Mouse (Mus musculus) thymus, postnatal 0 days (tissue): ENCODE results near the gene Entpd5. TPM values are rescaled to one million over a fixed set of nuclear protein-coding genes. Genes with fewer than 3 reads are reported as not detected.
A peak's percentile ranks its signal among the peaks of the same experiment; 100 is the strongest.
"Not testable (repeated sequence)": the region's sequence is repeated elsewhere in the genome, so short reads cannot be mapped to it uniquely, and the experiment has no call there.

Source experiments
- DNase-seq: peaks from one replicate; pipeline ENCODE4 v3.0.0-alpha.2; 2015; ENCODE audit warnings: low spot score
- polyA plus RNA-seq: library from polyadenylated mRNA; unstranded; fragments of >200 nt; fragmentation: Nextera tagmentation; extraction: Ambion mirVana; gene quantifications from 2 replicates; pipeline ENCODE4 v1.2.1, GENCODE M21; 2015

The Entpd5 gene
- polyA plus RNA-seq, 1 experiment from 2014 or later, result 50.0 TPM

GRCm38 (mm10) chr12:84399663-84400062 lies 9.2 kb downstream of the Entpd5 start:
- DNase-seq, result no peak

DNA sequence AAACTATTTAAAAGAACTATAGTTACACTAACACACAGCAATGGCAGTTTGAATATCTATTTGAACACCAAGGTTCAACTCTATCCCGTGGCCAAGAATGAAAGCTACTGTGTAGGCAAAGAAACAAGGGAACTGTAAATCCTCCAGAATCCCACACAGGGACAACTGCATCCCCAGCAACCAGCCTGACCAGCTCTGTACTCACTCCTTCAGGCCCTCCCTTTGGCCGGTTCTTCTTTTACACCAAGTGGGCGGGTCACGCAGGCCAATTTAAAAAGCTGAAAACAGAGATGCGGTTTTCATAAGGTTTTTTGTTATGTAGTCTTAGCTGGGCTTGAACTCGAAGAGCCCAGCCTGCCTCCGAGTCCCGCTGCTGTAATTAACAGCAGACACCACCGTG lies 9.7 kb downstream of the Entpd5 start:
- no peak for DNase-seq

- DNase-seq, result no peak
Observed at GRCm38 (mm10) chr12:84398629-84399028, 10.2 kb downstream of the Entpd5 start.

GRCm38 (mm10) chr12:84397685-84398084 lies 11.1 kb downstream of the Entpd5 start:
- DNase-seq, result no peak

- no peak for DNase-seq
Observed at GRCm38 (mm10) chr12:84396947-84397679, 11.7 kb downstream of the Entpd5 start.

- no peak for DNase-seq
Observed at GRCm38 (mm10) chr12:84393847-84394246, 15.0 kb downstream of the Entpd5 start.

DNA sequence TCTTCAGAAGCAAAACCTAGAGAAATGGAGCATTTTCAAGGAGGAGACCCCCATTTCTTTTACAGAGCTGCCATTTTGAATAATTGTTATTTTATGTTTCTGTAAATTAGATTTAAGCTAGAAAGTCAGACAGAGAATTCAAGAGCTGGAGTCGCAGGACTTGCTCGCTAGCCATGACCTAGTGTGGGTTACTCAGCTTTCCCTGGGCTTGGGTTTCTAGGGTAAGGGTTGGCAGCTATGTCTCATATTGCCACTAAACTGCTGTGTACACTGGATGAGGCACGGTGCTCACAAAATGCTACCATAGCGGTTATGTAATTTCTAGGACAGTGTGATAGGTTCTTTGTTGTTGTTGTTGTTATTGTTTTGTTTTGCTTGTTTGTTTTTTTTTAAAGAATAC lies 16.1 kb downstream of the Entpd5 start:
- DNase-seq, result no peak

DNA sequence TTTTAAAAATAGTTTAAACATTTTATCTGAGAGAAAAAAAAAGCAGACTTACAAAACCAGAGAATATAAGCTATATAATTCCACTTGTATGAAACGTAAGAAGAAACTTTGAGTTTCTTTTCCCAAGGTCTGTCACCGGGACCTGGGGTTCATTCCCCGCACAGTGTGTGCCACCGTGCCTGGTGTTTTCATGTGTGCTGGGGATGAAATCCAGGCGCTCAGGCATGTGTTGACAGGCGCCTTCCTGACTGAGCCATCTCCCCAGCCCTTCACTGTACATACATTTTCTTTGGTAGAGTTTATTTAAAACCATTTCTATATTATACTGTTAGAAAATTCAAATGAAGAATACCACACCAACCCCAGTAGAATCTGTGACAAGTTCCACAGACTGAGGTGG lies 18.5 kb downstream of the Entpd5 start:
- DNase-seq, result no peak

- DNase-seq, result peak; percentile 53
Observed at GRCm38 (mm10) chr12:84388774-84389400, 19.9 kb downstream of the Entpd5 start.

GRCm38 (mm10) chr12:84388097-84388496 lies 20.7 kb downstream of the Entpd5 start:
- DNase-seq, result no peak

DNA sequence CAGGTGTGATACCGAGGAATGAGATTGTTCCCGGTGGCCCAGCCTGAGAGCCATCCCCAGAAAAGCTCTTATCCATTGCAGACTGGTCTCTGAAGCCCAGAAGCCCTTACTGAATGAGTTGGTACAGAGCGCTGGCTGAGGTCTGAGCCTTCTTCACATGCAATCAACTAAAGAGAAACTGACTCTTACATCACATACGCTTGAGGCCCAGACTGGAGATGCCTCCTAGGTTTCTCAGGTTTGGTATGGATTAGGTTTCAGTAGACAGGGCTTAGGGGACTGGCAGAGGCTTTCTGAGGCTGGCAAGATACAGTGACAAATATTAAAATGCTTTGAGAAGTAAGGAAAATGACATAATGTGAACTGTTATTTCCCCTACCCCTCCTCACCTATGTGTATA lies 23.4 kb downstream of the Entpd5 start:
- DNase-seq, result no peak

- DNase-seq, result no peak
Observed at GRCm38 (mm10) chr12:84384644-84385081, 24.2 kb downstream of the Entpd5 start.

DNA sequence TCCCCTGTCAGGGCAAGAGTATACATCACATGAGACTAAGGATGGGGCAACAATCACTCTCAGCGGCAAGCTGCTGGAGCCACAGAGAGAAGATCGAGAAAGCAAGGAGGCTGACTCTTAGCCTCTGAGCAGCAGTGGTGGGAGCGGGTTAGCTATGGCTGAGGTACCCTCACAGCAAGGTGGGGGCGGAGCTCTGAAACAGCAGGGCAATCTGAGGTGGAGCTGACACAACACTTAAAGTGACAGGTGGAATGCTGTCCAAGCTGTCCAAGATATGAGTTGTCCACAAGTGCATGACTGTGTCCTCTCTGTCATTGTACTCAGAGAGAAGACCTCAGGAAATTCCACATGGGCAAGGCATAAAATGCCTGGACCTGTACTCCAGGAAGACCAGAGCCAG lies 26.5 kb downstream of the Entpd5 start:
- DNase-seq, result no peak

- no peak for DNase-seq
Observed at GRCm38 (mm10) chr12:84373831-84374481, 34.9 kb downstream of the Entpd5 start.

GRCm38 (mm10) chr12:84371647-84372046 lies 37.2 kb downstream of the Entpd5 start:
- no peak for DNase-seq

GRCm38 (mm10) chr12:84366971-84367370 lies 41.9 kb downstream of the Entpd5 start:
- no peak for DNase-seq

DNA sequence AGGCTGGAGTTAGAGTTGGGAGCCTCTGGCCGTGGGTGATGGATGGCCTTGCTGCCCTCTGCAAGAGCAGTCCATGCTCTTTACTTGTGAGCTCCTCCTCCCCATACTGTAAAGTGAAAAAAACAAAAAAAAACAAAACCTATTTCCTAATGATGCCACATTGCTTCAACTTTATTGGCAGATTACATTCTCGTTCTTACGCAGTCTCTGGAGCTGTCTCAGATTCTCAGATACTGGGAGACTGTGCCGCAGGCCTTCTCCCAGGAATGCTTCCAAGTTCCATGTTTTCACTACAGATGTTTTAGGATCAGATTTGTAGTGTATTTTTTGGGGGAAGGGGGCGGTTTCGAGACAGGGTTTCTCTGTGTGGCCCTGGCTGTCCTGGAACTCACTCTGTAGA lies 43.7 kb downstream of the Entpd5 start:
- no peak for DNase-seq

- no peak for DNase-seq
Observed at GRCm38 (mm10) chr12:84364291-84364690, 44.5 kb downstream of the Entpd5 start.

DNA sequence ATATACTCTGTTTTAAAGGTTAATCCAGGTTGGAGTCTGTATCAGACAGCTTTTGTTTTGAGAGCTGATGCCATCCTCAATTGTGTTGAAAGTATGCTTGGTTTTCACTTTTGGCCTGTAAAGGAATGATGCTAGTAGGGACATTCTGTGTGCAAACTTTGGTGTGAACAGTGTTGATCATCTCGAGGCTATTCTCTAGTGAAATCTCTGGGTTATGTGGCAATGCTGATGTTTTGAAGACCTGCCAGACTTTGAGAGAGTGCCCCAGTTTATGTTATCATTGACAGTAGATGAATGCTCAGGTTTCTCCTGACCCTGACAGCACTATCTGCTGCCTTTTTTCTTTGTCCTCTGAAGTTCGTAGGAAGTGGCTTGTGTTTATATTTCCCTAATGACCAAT lies 46.0 kb downstream of the Entpd5 start:
- DNase-seq, result no peak

DNA sequence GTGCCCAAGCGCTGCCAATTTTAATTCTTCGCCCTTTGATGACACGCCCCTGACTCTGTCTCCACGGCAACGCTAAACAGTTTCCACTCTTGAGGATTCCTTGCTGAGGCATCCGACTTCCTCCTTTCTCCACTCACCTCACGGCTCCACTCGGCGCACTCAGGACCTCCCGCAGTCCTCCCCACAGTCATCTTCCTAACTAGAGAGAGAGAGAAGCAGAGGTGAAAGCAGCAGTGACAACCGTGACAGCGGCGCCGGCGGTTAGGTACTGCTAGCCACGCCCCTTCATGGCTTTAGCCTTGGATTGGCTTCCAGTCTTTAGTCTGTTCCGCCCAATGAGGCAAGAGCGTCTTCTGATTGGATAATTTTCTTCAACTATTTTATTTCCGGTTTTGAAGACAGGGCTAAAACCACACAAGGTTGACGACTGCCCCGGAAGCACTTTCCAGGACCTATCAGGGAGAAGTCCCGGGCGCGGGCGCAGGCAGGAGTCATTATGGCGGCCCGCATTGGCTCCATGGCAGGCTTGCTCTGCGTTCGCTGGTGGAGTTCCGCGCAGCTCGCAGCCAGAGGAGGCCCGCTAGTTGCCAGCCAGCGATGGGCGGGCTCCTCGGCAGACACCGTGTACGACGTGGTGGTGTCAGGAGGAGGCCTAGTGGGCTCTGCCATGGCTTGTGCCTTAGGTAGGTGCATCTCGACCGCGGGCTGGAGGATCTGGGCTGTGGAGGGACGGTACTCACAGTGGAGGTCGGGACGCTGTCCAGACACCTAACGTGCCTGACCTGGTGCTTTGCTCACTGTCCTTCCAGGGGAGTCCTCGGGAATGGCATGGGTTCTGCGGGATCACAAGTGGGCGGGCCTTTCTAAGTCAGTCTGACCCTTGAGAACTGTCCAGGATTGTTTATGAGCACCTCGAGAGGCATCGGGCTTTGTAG lies 47.0 kb downstream of the Entpd5 start, which contains the start of the genes Coq6 and Fam161b:
Gene Coq6, plus strand, starts transcription at position 103 of the 935 bp plus-strand sequence.
Gene Fam161b, minus strand, starts transcription at position 279 of the 935 bp plus-strand sequence.
- peak; percentile 98 for DNase-seq

DNA sequence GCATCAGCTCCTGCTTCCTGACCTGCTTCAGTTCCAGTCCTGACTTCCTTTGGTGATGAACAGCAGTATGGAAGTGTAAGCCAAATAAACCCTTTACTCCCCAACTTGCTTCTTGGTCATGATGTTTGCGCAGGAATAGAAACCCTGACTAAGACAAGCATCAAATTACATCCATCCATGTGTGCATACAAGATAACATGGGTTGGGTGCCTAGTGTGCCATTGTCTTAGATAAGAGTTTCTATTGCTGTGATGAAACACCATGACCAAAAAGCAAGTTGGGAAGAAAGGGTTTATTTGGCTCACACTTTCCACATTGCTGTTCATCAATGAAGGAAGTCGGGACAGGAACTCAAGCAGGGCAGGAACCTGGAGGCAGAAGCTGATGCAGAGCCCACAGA lies 50.1 kb downstream of the Entpd5 start:
- not testable (repeated sequence) for DNase-seq
